Mouse (Mus musculus): ENCODE measurements around the gene Pigr. TPM values are rescaled to one million over a fixed set of nuclear protein-coding genes. Genes with fewer than 3 reads are reported as not detected.

Gene Pigr
- polyA plus RNA-seq, 1 experiment: 0.03 TPM

DNA sequence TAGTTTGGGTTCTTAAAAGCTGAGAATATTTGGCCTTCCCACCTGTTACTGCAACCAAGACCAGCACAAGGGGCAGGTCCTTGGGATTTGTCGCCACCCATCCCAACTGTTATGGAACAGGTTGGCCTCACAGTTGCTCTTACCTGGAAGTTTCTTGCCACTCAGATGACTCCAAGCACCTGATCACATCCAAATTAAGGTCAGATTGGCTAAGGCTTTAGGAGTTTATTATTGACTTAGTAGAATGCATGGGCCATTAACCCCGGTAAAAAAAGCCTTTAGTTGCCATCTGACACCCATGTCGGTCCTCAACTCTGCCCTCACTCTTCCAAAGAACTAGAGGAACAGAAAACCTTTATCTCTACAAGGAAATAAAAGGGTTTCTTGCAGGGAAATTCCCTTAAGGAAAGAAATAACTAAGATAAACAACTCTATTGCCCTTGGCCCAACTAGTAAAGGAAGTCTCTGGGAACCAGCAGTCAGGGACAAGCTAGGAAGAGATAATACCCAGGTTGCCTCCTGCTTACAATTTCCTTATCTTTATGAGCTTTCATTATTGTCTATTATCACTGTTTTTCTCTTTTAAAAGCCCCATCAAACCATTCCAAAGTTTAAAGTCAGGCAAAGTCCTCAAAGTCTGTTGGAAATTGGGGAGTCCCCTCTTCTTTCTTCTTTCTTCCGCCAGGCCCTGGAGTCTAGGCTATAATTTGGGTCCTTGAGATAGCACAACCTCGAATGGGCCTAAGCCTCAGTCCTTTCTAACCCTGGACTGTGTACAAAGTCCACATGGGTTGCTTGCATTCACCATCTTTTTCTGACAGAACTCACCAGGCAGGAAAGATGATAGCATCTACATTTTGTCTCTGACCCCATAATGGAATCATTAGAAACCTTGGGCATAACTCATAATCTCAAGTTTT, 6.0 kb downstream of the Pigr start:
- no peak for DNase-seq (ENCODE audit: low read depth)
- TF ChIP-seq POLR2A (IDR thresholded peaks at IDR 0.05; ENCODE audit: borderline replicate concordance, extremely low read depth, insufficient read depth, insufficient read length, poor library complexity, severe bottlenecking) (no peak), CTCF (IDR thresholded peaks at IDR 0.05; ENCODE audit: borderline replicate concordance, extremely low read depth, insufficient read depth, insufficient read length) (no peak)

DNA sequence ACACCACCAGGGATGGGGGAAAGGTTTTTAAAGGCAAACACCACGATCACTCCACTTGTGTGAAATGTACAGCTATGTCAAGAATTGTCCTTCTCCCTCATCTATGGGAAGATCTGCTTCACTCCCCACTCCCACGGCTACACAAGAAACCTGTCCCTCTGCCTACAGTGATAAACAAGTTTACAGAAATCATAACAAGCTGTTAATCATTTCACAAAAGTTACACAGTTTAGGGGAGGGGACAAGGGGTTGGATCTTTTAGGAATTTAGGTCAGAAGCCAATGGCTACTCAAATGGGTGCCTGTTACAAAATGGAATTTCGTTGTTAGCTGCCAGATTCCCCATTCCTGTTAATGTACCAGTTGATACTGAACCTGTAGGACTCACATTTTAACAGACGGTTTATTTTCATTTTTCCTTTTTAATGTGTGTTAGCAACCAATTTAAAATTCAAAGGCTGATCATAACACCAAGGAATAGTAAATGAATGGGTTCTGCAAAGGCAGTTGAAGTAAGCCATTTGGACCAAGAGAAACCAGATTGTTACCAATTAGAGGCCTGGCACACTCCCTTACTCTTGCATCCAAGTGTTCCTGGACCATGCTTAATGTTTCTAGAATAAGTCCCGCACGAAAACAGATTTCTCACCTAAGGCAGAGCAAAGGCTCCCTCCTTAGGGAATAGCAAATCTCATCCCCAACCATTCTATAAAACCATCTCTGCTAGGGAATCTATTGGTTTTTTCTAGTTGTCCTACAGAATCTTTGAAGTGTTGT, 8.9 kb downstream of the Pigr start:
- peak; percentile 34 for DNase-seq (ENCODE audit: low read depth)
- no peak for TF ChIP-seq CTCF (IDR thresholded peaks at IDR 0.05; ENCODE audit: borderline replicate concordance, extremely low read depth, insufficient read depth, insufficient read length)

DNA sequence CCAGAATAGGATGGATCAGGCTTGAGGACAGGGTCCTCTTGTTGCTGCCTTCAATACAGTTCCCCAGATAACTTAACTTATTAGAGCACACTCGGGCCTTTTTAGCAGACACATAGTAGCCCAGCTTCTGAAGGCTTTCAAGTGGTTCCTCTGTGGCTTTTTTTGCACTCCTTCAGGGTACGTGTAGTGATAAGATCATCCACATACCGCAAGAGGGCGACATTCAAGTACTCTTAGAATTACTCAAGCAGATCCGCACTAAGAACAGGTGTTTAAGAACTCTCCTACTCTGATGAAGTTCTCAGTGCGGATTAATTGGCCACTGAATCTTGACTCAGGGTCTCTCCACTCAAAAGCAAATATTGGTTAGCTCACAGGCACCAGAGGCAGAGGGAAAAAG, 11.8 kb downstream of the Pigr start:
- TF ChIP-seq CTCF (IDR thresholded peaks at IDR 0.05; ENCODE audit: borderline replicate concordance, extremely low read depth, insufficient read depth, insufficient read length) (no peak; the same call in 1 of the 2 replicates), POLR2A (IDR thresholded peaks at IDR 0.05; ENCODE audit: borderline replicate concordance, extremely low read depth, insufficient read depth, insufficient read length, poor library complexity, severe bottlenecking) (no peak)
- peak; percentile 24 for DNase-seq (ENCODE audit: low read depth)

DNA sequence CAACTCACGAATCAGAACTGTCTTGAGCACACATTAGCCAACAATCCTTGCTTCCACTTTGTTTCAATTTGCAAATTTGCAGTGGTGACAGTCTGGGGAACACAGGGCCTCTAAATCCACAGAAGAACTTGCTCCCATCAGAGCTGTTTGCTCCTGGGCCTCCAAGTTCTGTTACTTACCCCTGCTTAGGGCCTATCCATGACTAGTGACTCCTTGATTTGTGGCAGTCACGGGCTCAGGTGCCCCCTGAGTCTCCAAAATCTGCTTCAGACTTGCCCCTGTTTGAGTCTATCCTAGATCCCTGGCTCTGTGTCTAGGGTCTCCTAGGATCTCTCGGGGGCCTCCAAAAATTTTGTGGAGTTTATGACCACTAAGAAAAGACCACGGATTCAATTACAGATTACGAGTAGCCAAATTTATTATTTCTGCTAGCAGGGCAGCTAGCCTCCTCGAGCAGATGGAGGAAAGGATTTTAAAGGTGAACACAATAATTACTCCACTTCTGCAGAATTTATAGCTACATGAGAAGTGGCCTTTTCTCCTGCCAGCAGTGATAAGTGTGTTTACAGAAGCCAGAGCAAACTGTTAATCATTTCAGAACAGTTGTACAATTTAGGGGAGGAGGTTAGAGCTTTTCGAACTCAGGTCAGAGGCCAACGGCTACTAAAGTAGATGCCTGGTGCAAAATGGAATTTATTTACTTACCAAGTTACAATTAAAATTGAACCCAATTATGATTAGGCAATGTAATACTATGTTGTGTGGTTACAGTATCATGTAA, 14.3 kb downstream of the Pigr start:
- no peak for DNase-seq (ENCODE audit: low read depth)
- TF ChIP-seq POLR2A (IDR thresholded peaks at IDR 0.05; ENCODE audit: borderline replicate concordance, extremely low read depth, insufficient read depth, insufficient read length, poor library complexity, severe bottlenecking) (no peak), CTCF (IDR thresholded peaks at IDR 0.05; ENCODE audit: borderline replicate concordance, extremely low read depth, insufficient read depth, insufficient read length) (no peak)

DNA sequence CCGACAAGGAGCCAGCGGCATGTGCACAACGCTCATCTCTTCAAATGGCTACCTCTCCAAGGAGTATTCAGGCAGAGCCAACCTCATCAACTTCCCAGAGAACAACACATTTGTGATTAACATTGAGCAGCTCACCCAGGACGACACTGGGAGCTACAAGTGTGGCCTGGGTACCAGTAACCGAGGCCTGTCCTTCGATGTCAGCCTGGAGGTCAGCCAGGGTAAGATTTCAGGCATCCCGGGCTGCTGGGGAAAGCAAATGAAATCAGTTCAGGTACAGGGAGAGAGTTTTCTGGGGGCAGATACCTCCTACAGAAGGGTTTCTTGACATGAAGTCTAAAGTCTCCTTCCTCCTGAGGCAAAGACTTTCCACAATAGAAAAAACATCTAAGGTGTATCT, 15.1 kb downstream of the Pigr start:
- DNase-seq (ENCODE audit: low read depth): no peak
- TF ChIP-seq POLR2A (IDR thresholded peaks at IDR 0.05; ENCODE audit: borderline replicate concordance, extremely low read depth, insufficient read depth, insufficient read length, poor library complexity, severe bottlenecking): no peak
- no peak for TF ChIP-seq CTCF (IDR thresholded peaks at IDR 0.05; ENCODE audit: borderline replicate concordance, extremely low read depth, insufficient read depth, insufficient read length)

DNA sequence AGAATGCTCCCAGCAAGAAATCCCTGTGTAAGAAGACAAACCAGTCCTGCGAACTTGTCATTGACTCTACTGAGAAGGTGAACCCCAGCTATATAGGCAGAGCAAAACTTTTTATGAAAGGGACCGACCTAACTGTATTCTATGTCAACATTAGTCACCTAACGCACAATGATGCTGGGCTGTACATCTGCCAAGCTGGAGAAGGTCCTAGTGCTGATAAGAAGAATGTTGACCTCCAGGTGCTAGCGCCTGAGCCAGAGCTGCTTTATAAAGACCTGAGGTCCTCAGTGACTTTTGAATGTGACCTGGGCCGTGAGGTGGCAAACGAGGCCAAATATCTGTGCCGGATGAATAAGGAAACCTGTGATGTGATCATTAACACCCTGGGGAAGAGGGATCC, 18.0 kb downstream of the Pigr start:
- no peak for TF ChIP-seq POLR2A (IDR thresholded peaks at IDR 0.05; ENCODE audit: borderline replicate concordance, extremely low read depth, insufficient read depth, insufficient read length, poor library complexity, severe bottlenecking)
- TF ChIP-seq CTCF (IDR thresholded peaks at IDR 0.05; ENCODE audit: borderline replicate concordance, extremely low read depth, insufficient read depth, insufficient read length): no peak
- no peak for DNase-seq (ENCODE audit: low read depth)

DNA sequence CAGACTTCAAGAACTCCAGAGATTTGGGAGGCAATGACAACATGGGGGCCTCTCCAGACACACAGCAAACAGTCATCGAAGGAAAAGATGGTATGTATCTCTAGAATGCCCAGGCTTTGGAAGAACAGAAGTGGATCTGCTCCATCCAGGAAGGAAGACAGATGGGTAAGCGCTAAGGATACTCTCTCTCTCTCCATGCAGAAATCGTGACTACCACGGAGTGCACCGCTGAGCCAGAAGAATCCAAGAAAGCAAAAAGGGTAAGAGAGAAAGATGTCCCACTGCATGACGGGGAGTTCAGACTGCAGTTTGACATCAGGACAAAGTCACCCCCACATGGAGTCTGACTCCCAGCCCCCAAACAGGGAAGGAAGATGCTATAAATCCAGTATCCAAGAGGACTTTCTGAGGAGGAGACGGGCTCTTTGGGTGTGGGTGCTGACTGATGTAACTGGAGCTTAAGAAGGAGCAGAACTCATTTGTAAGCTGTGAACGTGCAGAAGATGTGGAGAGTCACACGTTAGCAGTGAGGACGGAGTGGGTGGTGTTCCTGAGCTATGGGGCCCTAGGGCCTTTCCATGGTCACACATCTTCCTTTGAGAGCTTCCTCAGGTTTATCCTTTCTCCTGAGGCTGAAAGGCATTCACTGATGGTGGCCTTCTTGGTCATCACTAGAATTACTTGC, 23.2 kb downstream of the Pigr start:
- TF ChIP-seq CTCF (IDR thresholded peaks at IDR 0.05; ENCODE audit: borderline replicate concordance, extremely low read depth, insufficient read depth, insufficient read length) (no peak), POLR2A (IDR thresholded peaks at IDR 0.05; ENCODE audit: borderline replicate concordance, extremely low read depth, insufficient read depth, insufficient read length, poor library complexity, severe bottlenecking) (no peak)

DNA sequence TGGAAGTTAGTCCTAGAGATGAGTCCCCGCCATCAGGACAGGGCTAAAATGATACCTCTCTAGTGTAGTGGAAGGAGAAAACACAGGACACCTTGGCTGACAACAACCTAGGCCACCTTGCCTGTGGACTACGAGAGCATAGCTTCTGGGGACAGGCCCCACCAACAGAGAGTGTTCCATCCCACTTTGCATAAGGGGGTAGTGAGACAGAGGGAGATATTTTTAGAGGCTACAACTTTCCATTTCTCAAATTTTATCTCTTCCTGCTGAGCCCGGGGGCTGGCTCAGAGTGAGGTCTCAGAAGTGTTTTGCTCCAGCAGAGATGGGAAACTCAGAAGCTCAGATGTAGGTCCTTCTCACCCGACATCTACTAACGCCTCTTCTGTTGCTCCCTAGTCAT, 23.9 kb downstream of the Pigr start:
- DNase-seq (ENCODE audit: low read depth): no peak
- TF ChIP-seq CTCF (IDR thresholded peaks at IDR 0.05; ENCODE audit: borderline replicate concordance, extremely low read depth, insufficient read depth, insufficient read length) (no peak), POLR2A (IDR thresholded peaks at IDR 0.05; ENCODE audit: borderline replicate concordance, extremely low read depth, insufficient read depth, insufficient read length, poor library complexity, severe bottlenecking) (no peak)

More for the DNA sequence above, 23.2 kb downstream of the Pigr start:
- DNase-seq (ENCODE audit: low read depth): no peak

DNA sequence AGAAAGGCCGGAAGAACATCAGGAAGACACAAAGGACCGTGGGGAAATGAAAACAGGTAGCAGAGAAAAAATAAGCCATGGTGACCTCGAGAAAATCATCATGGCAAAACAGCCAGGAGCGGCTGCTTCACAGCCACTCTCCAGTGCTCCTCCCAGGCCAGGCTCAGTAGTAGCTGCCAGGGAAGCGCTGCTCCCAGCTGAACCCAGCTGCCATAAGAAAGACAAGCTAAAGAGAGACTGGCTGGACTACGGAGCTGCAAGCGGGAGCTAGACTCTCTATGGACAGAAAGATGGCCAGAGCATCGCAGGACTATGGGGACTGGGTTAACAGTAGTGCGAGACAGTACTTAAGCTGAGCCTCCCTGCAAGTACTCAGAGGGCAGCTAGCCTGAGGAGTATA, 28.3 kb downstream of the Pigr start:
- TF ChIP-seq POLR2A (IDR thresholded peaks at IDR 0.05; ENCODE audit: borderline replicate concordance, extremely low read depth, insufficient read depth, insufficient read length, poor library complexity, severe bottlenecking): no peak
- no peak for TF ChIP-seq CTCF (IDR thresholded peaks at IDR 0.05; ENCODE audit: borderline replicate concordance, extremely low read depth, insufficient read depth, insufficient read length)
- no peak for DNase-seq (ENCODE audit: low read depth)

DNA sequence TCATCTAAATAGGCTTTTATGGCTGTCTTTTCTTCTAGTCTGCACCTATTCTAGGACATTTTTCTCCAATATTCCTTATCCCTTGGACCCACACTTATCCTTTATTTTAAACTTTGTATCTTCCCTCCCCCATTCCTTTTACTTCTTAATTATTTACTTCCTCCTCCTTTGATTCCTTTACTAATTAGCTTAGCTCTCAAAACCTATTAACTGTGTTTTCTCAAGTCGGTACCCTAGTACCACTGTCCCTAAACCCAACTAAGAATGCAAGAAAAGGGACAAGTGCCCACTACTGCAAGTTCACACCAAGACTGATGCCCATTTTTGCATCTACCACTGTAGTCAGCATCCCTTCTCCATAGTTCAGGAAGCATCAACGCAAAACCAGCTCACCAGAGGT, 29.2 kb downstream of the Pigr start:
- TF ChIP-seq CTCF (IDR thresholded peaks at IDR 0.05; ENCODE audit: borderline replicate concordance, extremely low read depth, insufficient read depth, insufficient read length) (no peak), POLR2A (IDR thresholded peaks at IDR 0.05; ENCODE audit: borderline replicate concordance, extremely low read depth, insufficient read depth, insufficient read length, poor library complexity, severe bottlenecking) (no peak)
- no peak for DNase-seq (ENCODE audit: low read depth)

Measured in brain, embryonic 14.5 days (tissue).